Mouse (Mus musculus) MEL (cell line): ENCODE measurements around the gene Gde1. TPM values are rescaled to one million over a fixed set of nuclear protein-coding genes. Genes with fewer than 3 reads are reported as not detected.

ENCODE experiments used
- DNase-seq: peaks from one replicate; pipeline ENCODE4 v3.0.0; 2011; ENCODE audit warnings: low read depth, low spot score
- H3K27ac ChIP-seq: 2 replicates; pipeline ENCODE4 v1.5.1; 2012; ENCODE audit warnings: low read depth, mild to moderate bottlenecking, control low read depth, low read length, moderate library complexity; ENCODE audit not compliant: control insufficient read depth
- H3K27me3 ChIP-seq, 2 experiments: fragments of 150-350 bp in 1 of 2; sonication (generic) in 1 of 2; 2 replicates each; pipeline ENCODE4 v1.6.1; 2012; ENCODE audit warnings: low read length in 2 of 2, mild to moderate bottlenecking in 2 of 2, improper control_type of control experiment in 1 of 2, moderate library complexity in 1 of 2; ENCODE audit not compliant: insufficient read depth in 2 of 2, control insufficient read depth in 1 of 2
- H3K36me3 ChIP-seq, 2 experiments: 2 replicates each; pipeline ENCODE4 v1.6.1; 2012 to 2014; ENCODE audit warnings: low read length in 2 of 2, improper control_type of control experiment in 1 of 2, inconsistent platforms in 1 of 2, mild to moderate bottlenecking in 1 of 2; ENCODE audit not compliant: insufficient read depth in 2 of 2, control insufficient read depth in 1 of 2
- H3K4me1 ChIP-seq, 2 experiments: fragments of 150-350 bp in 1 of 2; sonication (generic) in 1 of 2; 2 replicates each; pipeline ENCODE4 v1.6.1; 2012; ENCODE audit warnings: low read length in 2 of 2, improper control_type of control experiment in 1 of 2, mild to moderate bottlenecking in 1 of 2; ENCODE audit not compliant: insufficient read depth in 2 of 2, control insufficient read depth in 1 of 2
- H3K4me3 ChIP-seq, 2 experiments: fragments of 150-350 bp in 1 of 2; sonication (generic) in 1 of 2; 2 replicates each; pipeline ENCODE4 v1.5.1; 2012; ENCODE audit warnings: low read depth in 2 of 2, low read length in 2 of 2, mild to moderate bottlenecking in 2 of 2, moderate library complexity in 2 of 2, control low read depth in 1 of 2, improper control_type of control experiment in 1 of 2; ENCODE audit not compliant: control insufficient read depth in 1 of 2, insufficient read depth in 1 of 2
- H3K79me2 ChIP-seq: 2 replicates; pipeline ENCODE4 v1.6.1; 2012; ENCODE audit warnings: mild to moderate bottlenecking, low read length, moderate library complexity; ENCODE audit not compliant: control insufficient read depth, poor library complexity, insufficient read depth
- H3K9ac ChIP-seq: 2 replicates; pipeline ENCODE4 v1.6.1; 2012; ENCODE audit warnings: low read depth, mild to moderate bottlenecking, control low read depth, low read length, moderate library complexity; ENCODE audit not compliant: control insufficient read depth, poor library complexity, severe bottlenecking
- H3K9me3 ChIP-seq: fragments of 150-350 bp; sonication (generic); replicated peaks from 2 replicates; pipeline ENCODE4 v1.6.1; 2012; ENCODE audit warnings: mild to moderate bottlenecking, low read length, improper control_type of control experiment, moderate library complexity; ENCODE audit not compliant: insufficient read depth
- CTCF ChIP-seq, 3 experiments: IDR thresholded peaks in 2 of 3; conservative IDR thresholded peaks in 1 of 3; 2 replicates each; pipeline ENCODE4 v1.5.1; 2011 to 2012; ENCODE audit warnings: low read length in 3 of 3, low read depth in 2 of 3, mild to moderate bottlenecking in 2 of 3, improper control_type of control experiment in 1 of 3, inconsistent platforms in 1 of 3, mixed read lengths in 1 of 3, moderate library complexity in 1 of 3; ENCODE audit not compliant: control insufficient read depth in 1 of 3, insufficient read depth in 1 of 3, poor library complexity in 1 of 3, severe bottlenecking in 1 of 3
- ELF1 ChIP-seq: IDR thresholded peaks from 2 replicates; pipeline ENCODE4 v1.6.1; 2014; ENCODE audit warnings: low read depth, mild to moderate bottlenecking, inconsistent platforms, low read length, improper control_type of control experiment, moderate library complexity
- GATA1 ChIP-seq: IDR thresholded peaks from 2 replicates; pipeline ENCODE4 v1.6.1; 2011; ENCODE audit warnings: low read depth, low read length, improper control_type of control experiment
- HCFC1 ChIP-seq: IDR thresholded peaks from 2 replicates; pipeline ENCODE4 v1.6.1; 2012; ENCODE audit warnings: low read depth, mild to moderate bottlenecking, inconsistent platforms, low read length, improper control_type of control experiment, moderate library complexity
- KAT2A ChIP-seq: conservative IDR thresholded peaks from 2 replicates; pipeline ENCODE4 v1.6.1; 2012; ENCODE audit warnings: low read depth, low read length, improper control_type of control experiment, inconsistent platforms
- MAX ChIP-seq: IDR thresholded peaks from 2 replicates; pipeline ENCODE4 v1.6.1; 2011; ENCODE audit warnings: low read length, improper control_type of control experiment
- MAZ ChIP-seq: IDR thresholded peaks from 2 replicates; pipeline ENCODE4 v1.6.1; 2012; ENCODE audit warnings: low read depth, mild to moderate bottlenecking, inconsistent platforms, low read length, improper control_type of control experiment
- MEF2A ChIP-seq: IDR thresholded peaks from 2 replicates; pipeline ENCODE4 v1.6.1; 2014; ENCODE audit warnings: low read depth, mild to moderate bottlenecking, inconsistent platforms, low read length, improper control_type of control experiment; ENCODE audit not compliant: poor library complexity, insufficient replicate concordance, severe bottlenecking; ENCODE audit errors: extremely low read depth
- NELFE ChIP-seq: IDR thresholded peaks from 2 replicates; pipeline ENCODE4 v1.6.1; 2011; ENCODE audit warnings: low read depth, low read length, improper control_type of control experiment
- NRF1 ChIP-seq: IDR thresholded peaks from 2 replicates; pipeline ENCODE4 v1.6.1; 2014; ENCODE audit warnings: low read depth, mild to moderate bottlenecking, inconsistent platforms, low read length, improper control_type of control experiment, moderate library complexity; ENCODE audit not compliant: poor library complexity, insufficient read depth, severe bottlenecking
- POLR2AphosphoS2 ChIP-seq: IDR thresholded peaks from 2 replicates; pipeline ENCODE4 v1.6.1; 2011; ENCODE audit warnings: low read length, improper control_type of control experiment
- RAD21 ChIP-seq: IDR thresholded peaks from 2 replicates; pipeline ENCODE4 v1.6.1; 2011; ENCODE audit warnings: mild to moderate bottlenecking, low read depth, low read length, improper control_type of control experiment
- SMC3 ChIP-seq: IDR thresholded peaks from 2 replicates; pipeline ENCODE4 v1.6.1; 2011; ENCODE audit warnings: low read depth, low read length, improper control_type of control experiment
- TAL1 ChIP-seq: IDR thresholded peaks from 2 replicates; pipeline ENCODE4 v1.6.1; 2012; ENCODE audit warnings: mild to moderate bottlenecking, inconsistent platforms, low read length, moderate library complexity, mixed read lengths
- TBP ChIP-seq: IDR thresholded peaks from 2 replicates; pipeline ENCODE4 v1.8.0; 2011; ENCODE audit warnings: low read depth, low read length, improper control_type of control experiment
- USF1 ChIP-seq: IDR thresholded peaks from 2 replicates; pipeline ENCODE4 v1.6.1; 2014; ENCODE audit warnings: low read depth, mild to moderate bottlenecking, inconsistent platforms, low read length, improper control_type of control experiment, moderate library complexity
- ZC3H11A ChIP-seq: IDR thresholded peaks from 2 replicates; pipeline ENCODE4 v1.6.1; 2012; ENCODE audit warnings: low read depth, mild to moderate bottlenecking, inconsistent platforms, low read length, improper control_type of control experiment
- ZKSCAN1 ChIP-seq: IDR thresholded peaks from 2 replicates; pipeline ENCODE4 v1.6.1; 2012; ENCODE audit warnings: low read depth, mild to moderate bottlenecking, inconsistent platforms, low read length, improper control_type of control experiment, moderate library complexity
- ZMIZ1 ChIP-seq: IDR thresholded peaks from 2 replicates; pipeline ENCODE4 v1.6.1; 2012; ENCODE audit warnings: low read depth, mild to moderate bottlenecking, inconsistent platforms, low read length, improper control_type of control experiment, moderate library complexity
- polyA plus RNA-seq, 2 experiments: library from polyadenylated mRNA; stranded (reverse) in 1 of 2; unstranded in 1 of 2; fragments of >175 nt in 1 of 2; fragments of >200 nt in 1 of 2; gene quantifications; 2 replicates each; pipeline versions ENCODE4 v1.2.1 to v1.2.4; 2012; ENCODE audit warnings: low replicate concordance in 2 of 2, low read depth in 1 of 2; ENCODE audit not compliant: insufficient read length in 2 of 2, insufficient read depth in 1 of 2, missing spikeins in 1 of 2
- total RNA-seq: library from RNA; depleted of rRNA; stranded (reverse); fragments of 300-350 nt; gene quantifications from 2 replicates; pipeline ENCODE4 v1.2.3, GENCODE M21; 2012

The Gde1 gene
- total and polyA plus RNA-seq, 3 experiments, result 38.1 to 39.8 TPM; not detected in 1

DNA sequence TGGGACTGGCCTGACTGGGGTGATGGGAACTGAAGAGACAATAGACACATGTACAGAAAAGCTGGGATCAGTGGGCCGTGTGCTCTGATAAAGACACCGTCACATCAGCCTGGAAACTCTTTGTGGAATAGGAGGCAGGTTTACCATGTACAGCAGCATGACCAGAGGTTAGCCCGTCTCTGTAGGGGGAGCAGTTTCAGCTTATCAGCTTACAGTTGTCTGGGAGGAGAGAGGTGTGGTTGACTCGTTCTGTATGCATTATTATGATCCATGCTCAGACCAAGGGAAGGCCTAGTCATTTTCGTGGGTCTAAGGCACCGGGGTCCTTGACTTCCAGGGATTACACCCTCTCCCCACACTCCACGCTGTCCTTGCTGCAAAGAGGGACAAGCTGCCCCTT is 46.0 kb upstream of the Gde1 start:
- Histone ChIP-seq H3K4me3 (no peak overlapping the region), H3K36me3 (peaks cover 0 to 5% of the 10 kb centered on the region in 2 experiments; a peak in 1 of 4 replicates), H3K4me1 (no peaks in the 10 kb centered on the region), H3K27me3 (no peaks in the 10 kb centered on the region), H3K27ac (no peak overlapping the region), H3K9ac (no peak overlapping the region), H3K79me2 (no peaks in the 10 kb centered on the region), H3K9me3 (no peaks in the 10 kb centered on the region)
- no peak for DNase-seq
- TF ChIP-seq SMC3, result no peak
- no peak for TF ChIP-seq ZMIZ1
- TF ChIP-seq TAL1, result no peak
- no peak for TF ChIP-seq KAT2A
- TF ChIP-seq NELFE, result no peak
- TF ChIP-seq TBP, result no peak
- TF ChIP-seq ELF1, result no peak
- no peak for TF ChIP-seq MAZ
- no peak for TF ChIP-seq GATA1
- no peak for TF ChIP-seq NRF1
- TF ChIP-seq CTCF (IDR thresholded peaks at IDR 0.05 in 2 of 3, conservative IDR thresholded peaks at IDR 0.05 in 1 of 3; ENCODE audit: control insufficient read depth in 1 of 3, insufficient read depth in 1 of 3, low read depth in 2 of 3, low read length in 3 of 3, poor library complexity in 1 of 3, severe bottlenecking in 1 of 3), result no peak
- TF ChIP-seq USF1, result no peak

DNA sequence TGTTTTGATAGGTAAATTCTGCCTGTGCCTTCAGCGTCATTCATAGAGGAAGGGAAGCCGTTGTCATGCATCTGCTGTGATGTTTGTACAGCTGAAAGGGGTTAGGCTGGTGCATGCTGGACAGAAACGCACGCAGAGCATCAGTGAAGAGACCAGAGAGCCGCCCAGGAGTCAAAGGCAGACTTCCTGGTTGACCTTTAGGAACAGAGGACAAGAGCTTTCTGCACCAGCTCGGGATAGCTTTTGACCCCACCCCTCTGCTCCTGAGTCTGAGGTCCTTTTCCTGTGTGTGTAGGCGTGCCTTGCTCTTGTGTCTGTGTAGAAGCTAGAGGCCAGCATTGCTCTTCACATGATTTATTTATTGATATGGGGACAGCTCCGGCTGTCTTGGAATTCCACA is 44.1 kb upstream of the Gde1 start:
- H3K9ac ChIP-seq, result no peak overlapping the region
- no peak for TF ChIP-seq RAD21
- no peak for TF ChIP-seq ZC3H11A
- no peak for TF ChIP-seq MEF2A
- TF ChIP-seq MAX, result no peak
- TF ChIP-seq ZKSCAN1, result no peak
- TF ChIP-seq POLR2AphosphoS2, result no peak
- no peak for TF ChIP-seq ZMIZ1
- no peak for TF ChIP-seq HCFC1
- TF ChIP-seq NELFE, result no peak
- TF ChIP-seq, all 39 proteins: peak for 0
- H3K4me3 ChIP-seq, result no peak overlapping the region
- H3K27ac ChIP-seq, result no peak overlapping the region
- H3K9me3 ChIP-seq, result no peaks in the 10 kb centered on the region
- no peaks in the 10 kb centered on the region for H3K79me2 ChIP-seq
- no peaks in the 10 kb centered on the region for H3K27me3 ChIP-seq
- H3K36me3 ChIP-seq, result peaks cover 0 to 5% of the 10 kb centered on the region in 2 experiments; a peak in 1 of 4 replicates
- no peaks in the 10 kb centered on the region for H3K4me1 ChIP-seq
- DNase-seq, result no peak
